Mouse (Mus musculus): Measurements from ENCODE around the gene Cfc1. TPM values are rescaled to one million over a fixed set of nuclear protein-coding genes. Genes with fewer than 3 reads are reported as not detected.

The Cfc1 gene
- total and polyA plus RNA-seq, 3 experiments, result not detected

DNA sequence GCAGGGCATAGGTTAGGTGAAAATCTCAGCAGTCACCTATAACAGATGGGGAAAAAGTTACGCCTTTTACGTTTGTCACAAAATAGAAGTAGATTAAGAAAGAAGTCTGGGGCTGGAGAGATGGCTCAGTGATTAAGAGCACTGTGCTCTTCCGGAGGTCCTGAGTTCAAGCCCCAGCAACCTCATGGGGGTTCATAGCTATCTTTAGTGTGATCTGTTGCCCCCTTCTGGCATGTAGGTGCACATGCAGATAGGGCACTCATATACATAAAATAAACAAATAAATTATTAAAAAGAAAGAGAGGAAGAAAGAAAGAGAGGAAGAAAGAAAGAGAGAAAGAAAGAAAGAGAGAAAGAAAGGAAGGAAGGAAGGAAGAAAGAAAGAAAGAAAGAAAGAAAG lies 48.1 kb upstream of the Cfc1 start (continued):
- TF ChIP-seq NRF1 (IDR thresholded peaks at IDR 0.05; ENCODE audit: insufficient read depth, low read depth, low read length, poor library complexity, severe bottlenecking) (no peak), EP300 (IDR thresholded peaks at IDR 0.05; ENCODE audit: low read depth in 1 of 2, low read length in 2 of 2) (no peak)

- H3K36me3 ChIP-seq (ENCODE audit: control insufficient read depth in 1 of 2, insufficient read depth in 2 of 2, low read length in 2 of 2), result peaks cover 0 to 10% of the 10 kb centered on the region in 2 experiments; a peak in 2 of 4 replicates
- peaks cover 0 to 3% of the 10 kb centered on the region in 2 experiments; a peak in 3 of 4 replicates for H3K4me1 ChIP-seq (ENCODE audit: control insufficient read depth in 1 of 2, insufficient read depth in 2 of 2, low read length in 2 of 2)
- no peaks in the 10 kb centered on the region for H3K79me2 ChIP-seq (ENCODE audit: control insufficient read depth, insufficient read depth, low read length, poor library complexity)
- TF ChIP-seq BHLHE40 (IDR thresholded peaks at IDR 0.05; ENCODE audit: borderline replicate concordance, low read depth, low read length), result no peak
- peak; percentile 49; the same call in 1 of the 2 replicates for TF ChIP-seq HCFC1 (IDR thresholded peaks at IDR 0.05; ENCODE audit: low read depth, low read length)
- no peak for TF ChIP-seq CHD1 (IDR thresholded peaks at IDR 0.05; ENCODE audit: low read depth, low read length)
- no peak for TF ChIP-seq ZMIZ1 (IDR thresholded peaks at IDR 0.05; ENCODE audit: low read depth, low read length)
- no peak for TF ChIP-seq MEF2A (IDR thresholded peaks at IDR 0.05; ENCODE audit: extremely low read depth, insufficient replicate concordance, low read depth, low read length, poor library complexity, severe bottlenecking)
- no peak for TF ChIP-seq TBP (IDR thresholded peaks at IDR 0.05; ENCODE audit: low read depth, low read length)
- TF ChIP-seq GATA1 (IDR thresholded peaks at IDR 0.05; ENCODE audit: low read depth, low read length), result peak; percentile 94
- TF ChIP-seq USF2 (IDR thresholded peaks at IDR 0.05; ENCODE audit: borderline replicate concordance in 1 of 2, insufficient read depth in 1 of 2, low read depth in 1 of 2, low read length in 2 of 2), result no peak
- TF ChIP-seq ZNF384 (IDR thresholded peaks at IDR 0.05; ENCODE audit: low read depth, low read length), result peak; percentile 74
- peak; percentile 96 for TF ChIP-seq TAL1 (IDR thresholded peaks at IDR 0.05; ENCODE audit: low read length)
- TF ChIP-seq ELF1 (IDR thresholded peaks at IDR 0.05; ENCODE audit: low read depth, low read length), result peak; percentile 47; the same call in 1 of the 2 replicates
- no peak for TF ChIP-seq UBTF (IDR thresholded peaks at IDR 0.05; ENCODE audit: borderline replicate concordance, insufficient read depth, low read depth, low read length)
- no peak for TF ChIP-seq KAT2A (conservative IDR thresholded peaks at IDR 0.05; ENCODE audit: low read depth, low read length)
- TF ChIP-seq GABPA (IDR thresholded peaks at IDR 0.05; ENCODE audit: low read depth, low read length), result no peak
- peak; percentile 99 for TF ChIP-seq ETS1 (IDR thresholded peaks at IDR 0.05; ENCODE audit: low read depth, low read length)
- TF ChIP-seq JUND (IDR thresholded peaks at IDR 0.05; ENCODE audit: low read depth, low read length), result peak; percentile 96; the same call in 1 of the 2 replicates
- no peak for TF ChIP-seq MAZ (IDR thresholded peaks at IDR 0.05; ENCODE audit: low read depth, low read length)
- peak; percentile 83 for TF ChIP-seq MAFK (IDR thresholded peaks at IDR 0.05; ENCODE audit: borderline replicate concordance, low read depth, low read length)
- TF ChIP-seq NRF1 (IDR thresholded peaks at IDR 0.05; ENCODE audit: insufficient read depth, low read depth, low read length, poor library complexity, severe bottlenecking), result no peak
- TF ChIP-seq TCF12 (IDR thresholded peaks at IDR 0.05; ENCODE audit: low read depth, low read length), result peak; percentile 91
- TF ChIP-seq MAX (IDR thresholded peaks at IDR 0.05; ENCODE audit: low read length), result no peak
- TF ChIP-seq MYB (IDR thresholded peaks at IDR 0.05; ENCODE audit: low read depth, low read length), result peak; percentile 87
- TF ChIP-seq RCOR1 (IDR thresholded peaks at IDR 0.05; ENCODE audit: low read depth, low read length), result peak; percentile 42
- TF ChIP-seq ZKSCAN1 (IDR thresholded peaks at IDR 0.05; ENCODE audit: low read depth, low read length), result no peak
- no peak for TF ChIP-seq RAD21 (IDR thresholded peaks at IDR 0.05; ENCODE audit: low read depth, low read length)
- peak; percentile 49; the same call in 1 of the 2 replicates for TF ChIP-seq MXI1 (IDR thresholded peaks at IDR 0.05; ENCODE audit: low read depth, low read length)
- TF ChIP-seq USF1 (IDR thresholded peaks at IDR 0.05; ENCODE audit: low read depth, low read length), result no peak
- peak; percentile 91 for TF ChIP-seq SIN3A (IDR thresholded peaks at IDR 0.05; ENCODE audit: low read length)
- TF ChIP-seq ZC3H11A (IDR thresholded peaks at IDR 0.05; ENCODE audit: low read depth, low read length), result no peak
- TF ChIP-seq POLR2A (IDR thresholded peaks at IDR 0.05; ENCODE audit: control insufficient read depth in 1 of 2, insufficient read depth in 1 of 2, low read depth in 1 of 2, low read length in 2 of 2, poor library complexity in 1 of 2), result no peak
- TF ChIP-seq EP300 (IDR thresholded peaks at IDR 0.05; ENCODE audit: low read depth in 1 of 2, low read length in 2 of 2), result peak; percentile 92 to 94
- H3K27me3 ChIP-seq (ENCODE audit: control insufficient read depth in 1 of 2, insufficient read depth in 2 of 2, low read length in 2 of 2), result no peaks in the 10 kb centered on the region
- no peaks in the 10 kb centered on the region for H3K9me3 ChIP-seq (replicated peaks; ENCODE audit: insufficient read depth, low read length)
- DNase-seq (ENCODE audit: low read depth, low spot score), result peak; percentile 91
- H3K27ac ChIP-seq (ENCODE audit: control insufficient read depth, low read depth, low read length), result peak overlapping the region; percentile 96
- H3K9ac ChIP-seq (ENCODE audit: control insufficient read depth, low read depth, low read length, poor library complexity, severe bottlenecking), result peak overlapping the region; percentile 20; the same call in 1 of the 2 replicates
- H3K4me3 ChIP-seq (ENCODE audit: control insufficient read depth in 1 of 2, insufficient read depth in 1 of 2, low read depth in 2 of 2, low read length in 2 of 2), result peak overlapping the region in 1 of 2 experiments; percentile 39; a peak in 2 of 4 replicates
Observed at GRCm38 (mm10) chr1:34489852-34490541, 45.5 kb upstream of the Cfc1 start.
